Mouse (Mus musculus) CD4-positive, CD25-positive, alpha-beta regulatory T cell, adult 2 months (primary cell): ENCODE measurements around the gene Mad1l1.

Experiments
- DNase-seq: peaks from one replicate; pipeline ENCODE4 v3.0.0-alpha.2; 2012; ENCODE audit warnings: low read depth, low spot score

Mad1l1 gene

DNA sequence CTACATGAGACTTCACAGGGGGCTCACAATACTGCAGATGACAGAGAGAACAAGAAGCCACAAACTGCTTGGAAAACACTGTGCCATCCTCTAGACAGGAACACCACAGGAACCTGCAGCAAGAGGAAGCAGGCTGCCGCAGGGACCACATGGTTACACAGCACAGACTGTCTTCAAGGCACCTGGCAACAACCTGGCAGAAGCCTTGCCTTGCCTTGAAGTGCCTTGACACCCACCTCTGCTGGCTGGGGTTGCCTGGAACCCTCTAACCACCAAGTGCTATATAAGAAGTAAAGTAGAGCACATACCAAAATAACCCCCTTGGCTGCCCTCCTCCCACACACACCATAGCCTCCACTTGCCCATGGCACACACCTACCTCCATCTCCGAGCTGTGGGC, 177.8 kb downstream of the Mad1l1 start:
- no peak for DNase-seq

DNA sequence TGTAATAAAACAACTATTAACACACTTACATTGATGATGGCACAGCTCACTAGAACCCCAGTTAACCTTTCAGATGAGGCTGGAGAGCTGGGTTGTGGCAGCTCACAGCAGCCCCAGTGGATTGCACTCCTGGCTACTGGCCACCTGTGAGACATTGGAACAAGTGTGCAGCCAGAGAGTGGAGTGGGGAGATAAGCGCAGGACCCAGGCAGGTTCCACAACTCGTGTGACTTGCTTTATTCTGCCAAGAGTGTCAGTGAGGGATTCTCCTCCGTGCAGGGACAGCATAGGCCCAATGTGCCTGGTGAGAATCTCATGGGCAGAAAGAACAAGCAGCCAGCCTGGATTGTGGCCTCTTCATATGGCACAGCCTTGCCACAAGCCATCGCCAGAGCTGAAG, 180.0 kb downstream of the Mad1l1 start:
- no peak for DNase-seq

DNA sequence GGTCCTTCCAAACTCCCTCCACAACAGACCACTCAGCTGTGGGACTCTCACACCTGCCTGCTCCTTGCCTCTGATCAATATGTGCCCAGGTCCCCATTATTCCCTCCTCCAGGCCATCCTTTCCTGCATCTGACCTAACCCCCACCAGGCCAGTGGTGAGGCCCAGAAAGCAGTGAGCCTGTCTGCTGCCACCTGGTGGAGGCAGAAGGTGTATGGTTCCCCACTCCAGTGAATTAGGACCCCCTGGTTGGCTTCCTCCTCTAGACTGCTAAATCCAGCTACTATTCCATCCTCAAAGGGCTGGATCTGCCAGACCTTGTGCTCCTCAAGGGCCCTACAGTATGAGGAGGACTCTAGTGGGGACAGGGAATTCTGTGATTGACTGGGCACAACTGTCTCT, 181.1 kb downstream of the Mad1l1 start:
- peak; percentile 52 for DNase-seq

DNA sequence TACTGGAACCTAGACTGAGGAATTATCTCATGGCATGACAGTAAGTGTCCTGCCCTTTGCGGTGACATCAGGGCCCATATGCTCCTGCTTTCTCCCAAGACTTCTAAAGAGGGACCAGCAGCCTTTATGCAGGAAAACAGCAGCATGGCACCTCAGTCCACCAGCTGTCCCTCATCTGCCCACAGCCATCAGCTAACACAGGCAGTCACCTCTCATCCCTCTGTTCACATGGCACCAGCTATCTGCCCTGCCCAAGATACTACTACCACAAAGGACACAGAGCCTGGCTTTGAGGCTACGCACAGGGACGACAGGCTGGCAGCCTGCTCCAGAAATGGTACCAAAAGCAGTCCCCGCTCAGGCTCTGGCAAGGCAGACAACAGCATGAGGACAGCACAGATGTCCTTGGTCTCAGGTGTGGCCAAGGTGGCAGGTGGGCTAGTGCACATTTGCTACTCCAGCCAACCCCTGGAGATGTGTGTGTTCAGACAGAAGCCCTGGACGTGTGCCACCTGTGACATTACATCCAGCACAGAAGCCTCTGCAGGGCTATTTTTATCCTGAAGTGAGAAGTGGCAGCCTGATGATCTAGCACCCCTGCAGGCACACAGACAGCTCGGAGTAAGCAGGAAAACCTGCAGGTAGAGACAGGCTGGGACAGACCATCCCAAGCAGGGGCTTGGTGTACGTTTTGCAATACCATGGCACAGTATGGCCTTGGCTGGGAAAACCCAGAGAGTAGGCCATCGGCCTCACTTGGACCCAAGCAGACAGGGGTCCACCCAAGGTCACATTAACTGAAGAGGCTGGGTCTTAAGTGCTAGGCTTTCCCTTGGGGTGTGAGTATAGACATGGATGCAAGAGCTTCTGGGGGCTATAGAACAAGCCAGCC, 185.4 kb downstream of the Mad1l1 start:
- DNase-seq, result no peak

DNA sequence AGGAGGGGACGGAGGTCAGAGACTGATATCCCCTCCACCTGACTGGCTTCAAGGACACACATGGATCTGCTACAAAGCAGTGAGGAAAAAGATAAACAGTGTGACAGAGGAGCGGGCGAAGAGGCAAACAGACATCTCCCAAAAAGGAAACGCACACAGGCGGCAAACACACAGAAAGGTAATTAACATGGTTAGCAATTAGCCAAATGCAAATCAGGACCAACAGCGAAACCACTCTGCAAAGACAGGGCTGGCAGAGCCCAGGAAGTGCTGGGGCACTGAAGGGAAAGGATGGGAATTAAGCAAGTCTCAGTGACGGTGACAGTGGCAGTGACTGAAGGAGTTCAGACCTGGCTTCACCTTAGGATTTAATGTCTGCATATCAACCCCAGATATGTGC, 187.3 kb downstream of the Mad1l1 start:
- no peak for DNase-seq

DNA sequence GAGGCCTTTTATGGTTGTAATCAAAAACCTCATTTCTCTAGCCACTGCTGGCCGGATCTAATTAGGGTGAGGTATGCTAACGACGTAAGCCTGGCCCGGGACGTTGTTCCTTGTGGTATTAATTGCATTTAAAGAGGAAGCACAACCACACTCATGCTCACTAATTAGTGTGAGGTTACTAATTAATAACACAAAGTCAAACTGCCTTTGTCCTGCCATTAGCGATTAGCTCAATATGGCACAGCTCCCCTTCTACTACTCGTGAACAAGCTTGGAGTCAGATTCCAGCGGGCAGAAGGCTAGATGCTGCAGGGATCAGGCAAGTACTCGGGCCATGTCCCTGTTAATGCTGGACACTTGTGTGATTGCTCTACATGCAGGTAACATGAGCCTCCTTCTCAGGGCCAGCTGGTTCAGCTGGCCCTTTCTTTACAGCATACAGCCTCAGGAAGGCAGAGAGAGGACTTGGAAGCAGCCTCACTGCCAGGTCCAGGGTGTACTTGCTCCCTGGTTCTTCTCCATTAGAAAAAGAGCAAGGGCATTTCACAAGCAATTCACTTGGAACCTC, 192.9 kb downstream of the Mad1l1 start:
- no peak for DNase-seq

DNA sequence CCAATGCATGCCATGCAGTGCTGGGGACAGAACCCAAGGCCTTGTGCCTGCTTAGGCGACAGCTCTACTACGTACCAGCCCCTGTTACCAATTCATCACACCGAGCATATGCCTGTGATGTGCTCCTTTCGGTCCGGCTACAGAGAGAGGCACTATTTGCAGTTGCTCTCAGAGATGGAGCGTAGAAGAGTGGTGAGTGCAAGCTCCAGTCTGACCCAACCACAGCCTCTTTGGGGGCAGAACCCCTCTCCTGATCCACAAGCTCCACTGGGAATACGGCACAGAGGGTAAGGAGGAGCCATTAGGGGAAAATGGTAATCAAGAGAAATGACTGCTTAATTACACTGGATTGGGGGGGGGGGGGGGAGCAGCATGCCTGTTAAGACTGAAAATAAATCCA, 193.4 kb downstream of the Mad1l1 start:
- DNase-seq, result no peak

DNA sequence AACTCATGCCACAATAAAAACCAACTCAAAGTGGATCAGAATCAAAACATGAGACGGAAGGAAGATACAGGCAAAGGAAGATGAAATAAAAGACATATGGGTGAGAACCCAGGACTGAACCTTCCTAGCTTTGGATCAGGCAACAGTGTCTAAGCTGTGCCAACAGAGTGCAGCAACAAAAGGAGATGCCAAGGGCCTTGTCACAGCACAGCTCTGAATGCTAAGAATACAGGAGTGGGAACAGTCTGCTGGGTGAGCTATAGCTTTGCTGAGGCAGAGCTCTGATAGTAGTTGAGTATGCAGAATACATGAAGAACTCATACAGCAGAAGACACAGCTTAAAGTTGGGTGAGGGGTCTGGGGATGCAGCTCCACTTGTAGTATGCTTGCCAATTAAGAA, 196.7 kb downstream of the Mad1l1 start:
- DNase-seq, result no peak

DNA sequence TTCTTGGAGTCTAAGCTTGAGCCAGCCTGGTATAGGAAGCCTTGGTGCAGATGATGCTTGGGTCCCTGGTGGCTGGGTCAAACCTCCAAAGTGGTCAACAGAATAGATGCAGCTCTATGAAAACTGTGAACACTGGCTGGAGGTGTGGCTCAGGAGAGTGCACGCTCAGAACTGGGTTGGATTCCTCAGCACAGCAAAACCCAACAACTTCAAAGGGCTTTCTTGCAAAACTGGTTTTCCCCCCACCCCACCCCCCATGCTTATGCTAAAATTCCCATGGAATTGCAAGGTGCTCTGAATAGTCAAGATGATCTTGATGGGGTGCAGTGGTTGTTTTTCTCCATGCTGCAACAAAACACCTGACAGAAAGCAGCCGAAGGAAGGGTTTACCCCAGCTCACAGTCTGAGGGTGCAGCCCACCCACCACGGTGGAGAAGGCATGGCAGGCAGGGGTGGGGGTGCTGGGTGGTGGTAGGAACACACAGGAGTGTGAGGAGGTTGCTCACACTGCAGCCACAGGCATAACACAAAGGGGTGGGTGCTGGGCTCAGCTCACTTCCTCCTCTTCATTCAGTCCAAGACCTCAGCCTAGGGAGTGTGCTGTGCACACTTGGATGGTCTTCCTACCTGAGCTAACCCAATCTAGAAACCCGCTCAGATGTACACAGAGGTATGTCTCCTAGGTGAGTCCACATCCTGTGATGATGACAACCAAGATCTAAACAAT, 197.5 kb downstream of the Mad1l1 start:
- DNase-seq, result peak; percentile 3

DNA sequence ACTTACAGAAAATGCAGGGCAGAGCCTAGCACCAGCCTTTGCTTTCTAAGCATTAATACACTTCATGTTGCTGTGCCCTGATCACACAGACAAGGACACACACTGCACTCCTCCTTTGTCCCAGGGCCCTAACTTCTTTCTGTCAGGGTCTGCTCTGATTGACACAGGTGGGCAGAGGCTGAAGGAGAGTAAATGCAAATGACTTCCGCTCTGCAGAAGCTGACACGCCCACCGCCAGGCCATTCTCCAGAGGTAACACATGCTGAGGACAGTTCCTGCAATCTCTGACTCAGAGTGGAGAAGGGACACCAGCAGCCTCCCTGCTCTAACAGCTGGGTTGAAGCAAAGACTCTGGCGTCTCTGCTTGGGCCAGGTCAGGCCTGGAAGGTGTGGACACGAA, 198.2 kb downstream of the Mad1l1 start:
- no peak for DNase-seq

DNA sequence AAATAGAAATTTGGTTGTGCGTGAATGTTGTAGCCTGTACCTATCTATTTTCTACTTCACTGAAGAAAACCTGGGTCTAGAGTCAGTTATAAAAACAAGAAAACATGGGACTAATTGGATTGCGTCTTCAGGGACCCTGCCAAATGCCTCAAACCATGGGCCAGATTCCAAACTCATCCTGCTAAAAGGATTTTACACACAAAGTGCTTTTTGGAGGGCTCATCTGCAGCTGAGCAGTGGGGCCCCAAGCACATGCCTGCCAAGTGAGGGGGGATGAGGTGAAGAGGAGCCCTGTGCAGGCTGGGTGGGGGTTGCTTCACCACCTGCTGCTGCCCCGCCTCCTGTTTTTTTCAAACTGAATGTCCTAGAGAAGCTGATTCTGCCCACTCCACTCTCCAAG, 199.4 kb downstream of the Mad1l1 start:
- DNase-seq, result no peak

DNA sequence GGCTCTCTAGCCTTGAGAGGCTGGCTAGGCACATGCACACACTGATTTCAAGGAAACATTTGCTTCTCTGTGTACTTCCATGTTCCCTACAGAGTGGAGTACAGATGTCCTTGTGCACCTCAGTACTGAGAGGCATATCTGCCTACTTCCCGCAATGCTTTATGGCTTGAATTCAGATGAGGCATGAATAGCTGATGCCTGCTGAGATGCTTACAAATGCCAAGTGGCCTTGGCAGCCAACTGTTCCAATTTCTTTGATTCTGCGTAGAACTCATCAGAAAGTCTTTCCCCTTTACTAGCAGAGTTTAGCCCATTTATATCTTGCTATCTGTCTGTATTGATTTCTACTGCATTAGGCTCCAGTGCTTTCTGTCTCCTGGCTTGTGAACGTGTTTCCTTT, 202.4 kb downstream of the Mad1l1 start:
- no peak for DNase-seq

DNA sequence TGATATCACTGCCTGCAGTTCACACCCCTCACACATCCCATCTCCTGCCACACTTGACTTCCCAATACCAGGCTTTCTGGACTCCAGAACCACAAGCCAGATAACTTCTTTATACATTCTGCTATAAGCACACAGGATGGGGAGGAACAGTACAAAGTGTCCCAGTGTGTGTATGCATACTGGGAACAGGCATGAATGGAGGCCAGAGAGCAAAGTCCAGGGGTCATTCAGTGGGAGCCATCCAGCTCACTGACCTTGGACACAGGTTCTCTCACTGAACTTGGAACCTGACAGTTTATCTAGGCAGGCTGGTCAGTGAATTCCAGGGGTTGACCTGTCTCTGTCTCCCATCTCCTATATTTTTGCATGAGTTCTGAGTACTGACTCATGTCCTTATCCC, 203.4 kb downstream of the Mad1l1 start:
- no peak for DNase-seq

DNA sequence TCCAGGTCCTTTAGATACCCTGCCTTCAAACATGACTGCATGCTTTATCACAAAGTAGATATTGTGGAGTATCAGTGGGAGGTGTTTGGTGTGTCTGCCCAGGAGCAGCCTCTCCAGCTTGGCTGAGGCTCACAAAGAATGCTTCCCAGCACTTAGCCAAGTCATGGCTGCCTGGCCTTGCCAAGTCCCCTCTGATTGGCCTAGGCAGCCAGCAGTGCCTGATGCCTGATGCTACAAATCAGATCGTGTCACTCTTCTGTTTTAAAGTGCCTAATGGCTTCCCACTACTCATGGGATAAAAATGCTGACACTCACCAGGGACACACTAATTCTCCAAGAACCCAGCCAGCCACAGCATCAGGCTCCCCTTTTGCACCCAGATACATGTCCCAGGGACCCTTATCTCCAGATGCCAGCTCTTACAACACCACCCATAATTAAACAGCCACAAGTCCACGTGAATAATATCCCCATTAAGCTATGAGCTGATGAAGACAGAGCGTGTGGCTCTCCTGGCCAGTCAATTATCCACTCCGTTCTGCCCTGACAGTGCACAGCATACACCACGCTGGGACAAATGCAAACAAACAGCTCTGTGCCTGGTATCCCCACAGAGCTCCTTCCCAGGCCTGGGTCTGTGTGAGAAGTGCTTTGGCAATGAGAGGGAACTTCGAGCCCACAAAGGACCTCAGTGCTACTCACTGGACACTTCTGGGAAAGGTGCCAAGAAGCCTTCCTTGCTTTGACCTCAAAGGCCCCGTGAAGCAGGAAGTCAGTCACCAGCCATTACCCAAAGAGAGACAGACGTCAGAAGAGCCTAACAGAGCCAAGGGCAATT, 205.7 kb downstream of the Mad1l1 start:
- peak; percentile 5 for DNase-seq

DNA sequence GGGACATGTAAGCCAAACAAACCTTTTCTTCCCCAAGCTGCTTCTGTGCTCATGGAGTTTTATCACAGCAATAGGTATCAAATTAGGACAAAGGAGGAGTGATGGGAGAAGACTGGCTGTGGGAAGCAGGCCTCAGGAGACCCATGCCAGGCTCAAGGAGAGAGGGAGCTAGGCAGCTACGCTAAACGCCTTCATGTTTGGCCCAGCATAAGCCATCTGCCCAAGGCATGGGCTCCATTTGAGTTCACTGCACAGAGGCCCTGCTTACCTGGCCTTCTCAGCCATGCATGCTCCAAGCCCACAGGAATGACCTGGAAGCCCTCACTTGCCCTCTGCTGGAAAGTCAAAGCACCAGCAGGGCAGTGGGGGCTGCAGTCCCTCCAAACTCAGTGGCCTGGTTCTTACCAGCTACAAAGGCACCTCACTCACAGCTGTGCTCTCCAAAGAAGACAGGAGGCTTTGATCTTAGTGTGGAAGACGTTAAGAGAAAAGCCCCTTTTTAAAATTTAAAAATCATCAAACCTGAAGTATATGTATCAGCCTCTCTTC, 206.8 kb downstream of the Mad1l1 start:
- DNase-seq, result no peak

DNA sequence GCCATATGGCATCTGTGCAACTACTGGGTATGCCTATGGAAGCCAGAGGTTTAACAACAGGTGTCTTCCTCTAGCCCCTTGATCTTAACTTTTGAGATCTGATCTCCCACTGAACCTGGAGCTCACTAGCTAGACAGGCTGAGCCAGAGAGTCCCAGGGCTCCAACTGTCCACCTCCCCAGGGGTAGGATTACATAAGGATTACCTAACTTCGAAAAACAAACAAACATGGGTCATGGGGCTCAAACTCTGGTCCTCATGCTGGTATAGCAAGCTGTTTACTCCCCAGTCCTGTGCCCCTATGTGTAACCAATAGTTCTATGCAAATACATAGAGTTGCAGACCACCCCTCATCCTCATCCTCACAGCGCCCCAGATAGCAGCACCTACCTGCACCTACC, 208.1 kb downstream of the Mad1l1 start:
- no peak for DNase-seq

DNA sequence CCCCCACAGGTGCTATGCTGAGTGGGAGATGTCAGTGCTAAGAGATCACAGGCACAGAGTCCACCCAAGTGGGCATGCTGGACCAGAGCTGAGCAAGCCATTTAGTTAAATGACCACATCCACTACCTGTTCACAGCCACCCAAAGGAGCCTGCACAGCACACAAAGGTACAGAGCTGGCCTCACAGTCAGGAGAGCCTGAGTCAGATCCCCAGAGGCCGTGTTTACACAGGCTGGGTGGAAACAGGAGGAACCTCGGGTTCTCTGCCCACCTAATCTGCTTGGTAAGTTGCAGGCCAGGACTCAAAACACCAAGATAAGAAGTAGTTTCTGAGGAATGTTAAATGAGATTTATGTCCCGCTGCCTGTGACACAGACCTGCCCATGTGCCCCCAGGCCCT, 211.3 kb downstream of the Mad1l1 start:
- DNase-seq, result no peak

DNA sequence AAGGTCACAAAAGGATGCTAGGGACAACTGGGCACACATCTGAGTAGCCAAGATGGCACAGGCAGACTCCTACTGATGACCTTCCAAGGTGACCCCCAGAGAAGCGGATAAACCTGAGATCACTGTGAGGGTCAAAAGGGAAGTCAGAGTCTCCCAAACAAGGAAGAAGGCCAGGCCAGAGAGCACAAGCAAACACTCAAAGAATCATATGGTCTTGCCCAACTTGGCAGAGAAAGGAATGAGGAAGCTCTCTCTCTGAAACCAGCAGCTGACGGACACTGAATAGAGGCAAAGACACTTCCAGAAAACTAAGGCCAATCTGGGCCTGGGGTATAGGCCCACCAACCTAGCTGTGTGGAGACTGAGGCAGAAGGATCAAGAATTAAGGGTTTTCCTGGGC, 213.4 kb downstream of the Mad1l1 start:
- no peak for DNase-seq

DNA sequence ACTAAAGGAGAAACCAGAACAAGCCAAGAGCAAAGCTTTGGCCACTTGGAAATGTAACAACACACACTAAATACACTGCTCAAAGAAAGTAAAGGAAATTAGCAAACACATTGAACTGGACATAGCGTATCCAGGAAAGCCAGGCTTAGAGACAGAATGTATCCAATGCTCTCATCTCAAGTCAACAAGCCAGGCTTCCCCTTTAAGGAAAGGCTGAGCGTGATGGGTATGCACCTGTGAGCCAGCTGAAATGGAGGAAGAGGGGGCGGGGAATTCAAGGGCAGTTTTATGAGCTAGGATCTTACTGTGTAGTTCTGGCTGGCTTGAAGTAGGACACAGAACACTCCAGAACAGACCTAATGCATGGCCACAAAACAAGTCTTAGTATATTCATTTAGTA, 215.3 kb downstream of the Mad1l1 start:
- DNase-seq, result no peak

DNA sequence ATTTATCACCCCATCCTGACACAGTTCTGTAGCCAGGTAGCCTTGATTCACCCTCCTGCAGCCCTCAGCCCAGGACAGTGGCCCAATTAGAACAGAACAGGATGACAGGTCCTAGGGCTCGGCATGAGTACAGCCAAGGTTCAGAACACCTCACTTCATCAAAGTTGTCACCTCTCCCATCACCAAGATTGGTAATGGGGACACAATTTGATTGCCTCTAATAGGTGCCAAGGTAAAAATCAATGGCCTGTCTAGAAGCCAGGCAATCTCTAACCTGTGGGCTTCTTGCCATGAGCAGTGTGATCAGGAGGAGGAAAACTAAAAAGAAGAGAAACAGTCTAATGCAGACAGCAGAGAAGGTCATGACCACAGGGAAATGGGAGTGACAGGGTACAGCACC, 216.5 kb downstream of the Mad1l1 start:
- no peak for DNase-seq

DNA sequence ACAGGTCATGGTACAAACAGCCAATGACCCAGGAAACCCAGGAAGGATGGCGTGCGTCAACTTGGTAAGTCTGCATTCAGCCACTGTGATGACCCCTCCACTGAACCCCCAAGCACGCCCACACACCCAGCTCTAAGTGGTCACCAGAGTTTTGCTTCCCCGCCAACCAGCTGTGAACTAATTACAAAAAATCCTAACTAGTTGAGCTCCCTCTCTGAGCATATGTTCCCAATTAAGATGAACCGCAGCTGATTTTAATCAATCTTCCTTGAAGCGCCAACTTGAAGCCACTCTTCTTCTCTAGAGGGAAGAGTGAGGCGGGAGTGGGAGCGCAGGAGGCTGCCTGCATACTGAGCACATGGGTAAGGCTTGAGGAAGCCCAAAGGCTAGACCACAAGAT, 218.6 kb downstream of the Mad1l1 start:
- DNase-seq, result no peak
